In the genomic region with DNA sequence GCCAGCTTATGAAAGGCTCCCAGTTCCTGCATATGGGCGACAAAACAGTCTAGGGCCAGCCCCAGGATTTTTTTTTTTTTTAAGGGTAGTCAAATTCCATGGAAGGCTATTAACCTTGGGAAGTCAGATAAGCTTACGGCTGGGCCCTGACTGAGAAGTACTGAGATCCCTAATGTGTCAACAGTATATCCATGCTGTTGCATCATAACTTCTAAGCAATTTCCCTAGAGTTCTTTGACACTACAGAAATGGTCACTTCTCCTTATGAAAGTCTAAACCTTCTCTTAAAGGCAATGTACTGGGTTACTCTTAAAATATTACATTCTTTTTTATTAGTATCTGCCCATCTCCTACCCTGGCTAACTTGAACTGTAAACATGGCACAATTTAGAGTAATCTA, we compare ENCODE assay signal across 24 mouse cellular contexts.
"Had no signal": no experiment of that assay in that cellular context is flagged by ENCODE, and none has a peak within 500 bp of the region (broad histone marks: within the 10 kb centered on the region; RNA-seq: fewer than 3 reads in every experiment).

No protein-coding gene starts in this region.

- H3K36me3 ChIP-seq: heart, embryonic 13.5 days; heart, embryonic 15.5 days; hindbrain, embryonic 13.5 days; hindbrain, embryonic 15.5 days; limb, embryonic 13.5 days; limb, embryonic 15.5 days; liver, embryonic 13.5 days had no signal

- H3K9ac ChIP-seq: forebrain, postnatal 0 days; heart, embryonic 13.5 days; heart, embryonic 15.5 days; hindbrain, embryonic 13.5 days; hindbrain, embryonic 15.5 days; limb, embryonic 13.5 days; limb, embryonic 15.5 days; liver, embryonic 13.5 days had no signal

- H3K27me3 ChIP-seq: heart, embryonic 13.5 days; heart, embryonic 15.5 days; hindbrain, embryonic 13.5 days; hindbrain, embryonic 15.5 days; limb, embryonic 13.5 days; limb, embryonic 15.5 days; liver, embryonic 13.5 days had no signal

- H3K4me1 ChIP-seq: heart, embryonic 13.5 days; heart, embryonic 15.5 days; hindbrain, embryonic 13.5 days; hindbrain, embryonic 15.5 days; limb, embryonic 13.5 days; limb, embryonic 15.5 days; liver, embryonic 13.5 days had no signal

- DNase-seq: forebrain, postnatal 0 days; gastrocnemius, adult 2 months; gastrocnemius, postnatal 10 days; gastrocnemius, postnatal 25 days; heart, adult 11 months; heart, adult 2 months; heart, postnatal 14 days; heart, postnatal 36 days; kidney, adult 11 months; kidney, adult 8-10 months; kidney, postnatal 10 days; kidney, postnatal 36 days; left cerebral cortex, postnatal 4 days; liver, embryonic 13.5 days had no signal

- H3K4me3 ChIP-seq: gastrocnemius, adult 2 months; heart, adult 2 months; heart, embryonic 13.5 days; heart, embryonic 15.5 days; hindbrain, embryonic 13.5 days; hindbrain, embryonic 15.5 days; limb, embryonic 13.5 days; limb, embryonic 15.5 days; liver, embryonic 13.5 days had no signal

- ATAC-seq: forebrain, postnatal 0 days; hindbrain, postnatal 0 days; intestine, embryonic 16.5 days had no signal

- H3K27ac ChIP-seq: gastrocnemius, adult 2 months; heart, adult 2 months; heart, embryonic 13.5 days; heart, embryonic 15.5 days; hindbrain, embryonic 13.5 days; hindbrain, embryonic 15.5 days; hindbrain, postnatal 0 days; limb, embryonic 13.5 days; limb, embryonic 15.5 days; liver, embryonic 13.5 days had no signal

- H3K4me2 ChIP-seq: heart, embryonic 11.5 days; heart, embryonic 13.5 days; heart, embryonic 15.5 days; hindbrain, embryonic 13.5 days; hindbrain, embryonic 15.5 days; limb, embryonic 13.5 days; limb, embryonic 15.5 days; liver, embryonic 11.5 days; liver, embryonic 13.5 days had no signal

- H3K9me3 ChIP-seq: heart, embryonic 13.5 days; heart, embryonic 15.5 days; hindbrain, embryonic 13.5 days; hindbrain, embryonic 15.5 days; limb, embryonic 13.5 days; limb, embryonic 15.5 days; liver, embryonic 13.5 days had no signal
